Mouse (Mus musculus): ENCODE measurements around the gene Dnase2a.

DNA sequence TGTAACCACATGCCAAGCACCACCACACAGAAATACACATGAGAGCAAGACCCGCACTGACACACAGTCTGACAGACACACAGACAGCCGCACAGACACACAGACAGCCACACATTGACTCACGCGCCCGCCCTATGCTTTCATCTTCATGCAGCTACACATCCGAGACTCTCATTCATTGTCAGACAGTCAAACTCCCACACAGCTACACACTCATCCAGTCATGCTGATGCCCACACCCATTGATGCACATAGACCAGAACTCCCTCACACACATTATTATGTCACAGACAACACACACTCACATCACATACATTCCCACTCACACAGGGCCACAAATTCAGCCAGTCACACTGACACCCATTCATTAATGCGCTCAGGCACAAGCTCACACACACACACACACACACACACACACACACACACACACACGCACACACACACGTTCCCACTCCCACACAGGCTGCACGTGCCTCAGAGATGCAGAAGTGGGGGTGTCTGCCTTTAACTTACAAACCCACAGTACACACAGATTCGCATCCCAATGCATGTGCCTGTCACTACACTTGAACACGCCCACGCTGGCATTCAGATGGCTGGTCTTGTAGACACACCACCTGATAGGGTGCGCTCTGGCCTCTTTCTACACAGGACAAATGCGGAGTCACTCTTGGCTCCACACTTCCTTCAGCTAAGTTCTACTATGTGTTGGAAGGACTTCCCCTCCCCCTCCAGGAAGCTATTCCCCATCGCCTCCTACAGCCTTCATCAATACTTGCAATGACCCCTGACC is 25.6 kb downstream of the Dnase2a start:
- no peak for TF ChIP-seq CTCF (IDR thresholded peaks at IDR 0.05; ENCODE audit: low read depth, low read length)
- no peak for TF ChIP-seq EP300 (IDR thresholded peaks at IDR 0.05; ENCODE audit: insufficient read depth, low read depth, low read length)
- no peak for TF ChIP-seq POLR2A (IDR thresholded peaks at IDR 0.05; ENCODE audit: insufficient read depth, low read length)
